11 mouse cellular contexts compared by ENCODE assay signal in the genomic region with DNA sequence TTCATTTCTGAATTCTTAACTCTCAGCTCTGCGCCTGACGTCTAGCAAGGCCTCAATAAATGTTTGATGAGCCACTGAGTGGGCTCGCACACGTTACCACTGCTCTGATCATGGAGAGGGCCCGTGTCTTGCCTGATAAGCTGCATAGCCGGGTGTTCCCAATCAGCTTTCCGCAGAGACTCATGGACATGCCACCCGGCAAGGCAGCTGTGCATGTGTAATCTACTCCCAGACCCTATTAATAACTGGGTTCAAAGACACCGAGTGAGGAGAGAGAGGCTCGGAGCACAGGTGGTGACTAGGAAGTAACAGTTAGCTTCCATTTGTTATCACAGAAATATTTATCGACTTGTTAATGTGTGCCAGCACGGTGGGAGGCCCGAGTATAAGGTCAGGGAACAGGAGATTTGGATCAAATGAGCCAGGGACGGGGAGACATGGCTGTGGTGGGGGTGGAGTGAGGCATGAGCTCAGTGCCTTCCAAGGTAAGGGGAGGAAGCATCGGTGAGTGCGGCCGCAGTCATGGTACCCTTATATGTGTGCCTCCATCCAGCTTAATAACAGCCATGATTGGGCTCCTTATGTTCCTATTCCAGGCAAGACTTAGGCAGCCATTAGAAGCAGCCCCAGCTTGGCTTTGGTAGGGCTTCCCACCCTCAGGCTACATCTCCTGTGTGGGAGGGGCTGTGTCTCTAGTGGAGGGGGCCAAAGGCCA. TPM values are rescaled to one million over a fixed set of nuclear protein-coding genes. Genes with fewer than 3 reads are reported as not detected.
A peak's percentile ranks its signal among the peaks of the same experiment; 100 is the strongest.
DNase-seq lines count a peak whose midpoint lies in the region; ATAC-seq and TF ChIP-seq lines count a peak whose summit lies in the region.
"Had no signal": no experiment of that assay in that cellular context is flagged by ENCODE, and none has a peak within 500 bp of the region (broad histone marks: within the 10 kb centered on the region; RNA-seq: fewer than 3 reads in every experiment).

No protein-coding gene starts in this region.

- WGBS in lung, embryonic 15.5 days, result 39% methylated on average over 17 of the region's 17 CpGs
- 74% methylated on average over 17 of the region's 17 CpGs for WGBS in lung, adult 2 months
- WGBS in stomach, embryonic 14.5 days, result 39% methylated on average over 17 of the region's 17 CpGs

- ATAC-seq in lung, embryonic 15.5 days (ENCODE audit: borderline replicate concordance, extremely low read depth, low FRiP score, low TSS enrichment), result no peak
- ATAC-seq in erythroblast, adult 5-6 weeks (replicated peaks; ENCODE audit: low FRiP score, poor library complexity, severe bottlenecking), result peak; percentile 48
- ATAC-seq in stomach, embryonic 14.5 days (ENCODE audit: insufficient number of reproducible peaks, insufficient read depth, low FRiP score, low read depth), result peak; percentile 72
- ATAC-seq: forebrain, embryonic 15.5 days; inflammation-experienced regulatory T-cells, adult 6 months had no signal

- H3K9ac ChIP-seq in lung, embryonic 15.5 days, result no peak overlapping the region
- no peak overlapping the region for H3K9ac ChIP-seq in stomach, embryonic 14.5 days (replicated peaks; ENCODE audit: low read depth, low read length)
- H3K9ac ChIP-seq: forebrain, embryonic 15.5 days had no signal

- no peaks in the 10 kb centered on the region for H3K36me3 ChIP-seq in lung, embryonic 15.5 days
- H3K36me3 ChIP-seq in stomach, embryonic 14.5 days (ENCODE audit: control insufficient read depth, insufficient read depth, low read length), result no peaks in the 10 kb centered on the region
- H3K36me3 ChIP-seq: forebrain, embryonic 15.5 days had no signal

- no peaks in the 10 kb centered on the region for H3K9me3 ChIP-seq in lung, embryonic 15.5 days
- no peaks in the 10 kb centered on the region for H3K9me3 ChIP-seq in stomach, embryonic 14.5 days (ENCODE audit: control insufficient read depth, low read depth, low read length)
- H3K9me3 ChIP-seq: forebrain, embryonic 15.5 days had no signal

- peak overlapping the region; percentile 42; the same call in 1 of the 2 replicates for H3K27ac ChIP-seq in lung, embryonic 15.5 days
- peak overlapping the region; percentile 74; the same call in 1 of the 2 replicates for H3K27ac ChIP-seq in stomach, embryonic 14.5 days (ENCODE audit: low read length)
- H3K27ac ChIP-seq: forebrain, embryonic 15.5 days had no signal

- no peak overlapping the region for H3K4me3 ChIP-seq in lung, embryonic 15.5 days
- H3K4me3 ChIP-seq in lung, adult 2 months (replicated peaks; ENCODE audit: extremely low read depth, low read depth, low read length), result no peak overlapping the region
- H3K4me3 ChIP-seq in stomach, embryonic 14.5 days (ENCODE audit: low read depth, low read length), result no peak overlapping the region
- H3K4me3 ChIP-seq: forebrain, embryonic 15.5 days had no signal

- TF ChIP-seq CTCF in lung, adult 2 months (IDR thresholded peaks at IDR 0.05; ENCODE audit: insufficient read depth, low read length), result no peak

- H3K4me1 ChIP-seq in lung, embryonic 15.5 days, result peaks cover 24% of the 10 kb centered on the region
- H3K4me1 ChIP-seq in lung, adult 2 months (ENCODE audit: control insufficient read depth, insufficient read depth, low read length), result peaks cover 7% of the 10 kb centered on the region; the same call in 1 of the 2 replicates
- H3K4me1 ChIP-seq in stomach, embryonic 14.5 days (ENCODE audit: control insufficient read depth, insufficient read depth, low read length), result peaks cover 5% of the 10 kb centered on the region; the same call in 1 of the 2 replicates

- no peak for TF ChIP-seq POLR2A in lung, adult 2 months (IDR thresholded peaks at IDR 0.05; ENCODE audit: borderline replicate concordance, extremely low read depth, low read depth, low read length)

- DNase-seq in lung, adult 2 months, result no peak
- DNase-seq in liver, result peak; percentile 90
- DNase-seq in left cerebral cortex, adult 8-10 months (ENCODE audit: low spot score in 2 of 2), result no peak
- no peak for DNase-seq in frontal cortex, postnatal 36 days (ENCODE audit: low spot score in 2 of 2)
- DNase-seq: lung, postnatal 36 days; thymus, postnatal 25 days had no signal

- no peak overlapping the region for H3K4me2 ChIP-seq in lung, embryonic 15.5 days
- no peak overlapping the region for H3K4me2 ChIP-seq in stomach, embryonic 14.5 days (replicated peaks; ENCODE audit: low read depth, low read length)
- H3K4me2 ChIP-seq: forebrain, embryonic 15.5 days had no signal

- no peaks in the 10 kb centered on the region for H3K27me3 ChIP-seq in lung, embryonic 15.5 days
- H3K27me3 ChIP-seq in stomach, embryonic 14.5 days (ENCODE audit: control insufficient read depth, insufficient read depth, low read length), result no peaks in the 10 kb centered on the region
- H3K27me3 ChIP-seq: forebrain, embryonic 15.5 days had no signal

RNA-seq across cellular contexts. Expression of gene Hipk2, which starts 45.3 kb away (rescaled TPM):
- polyA plus RNA-seq in lung, embryonic 15.5 days (2015; fragmentation: Nextera tagmentation; extraction: Ambion mirVana), result 18.0 and 21.8 TPM in 2 replicates
- polyA plus RNA-seq in lung, adult 2 months (2012; rRNA removed), result 54.8 and 56.1 TPM in 2 replicates
- 127 and 168 TPM in 2 replicates for total RNA-seq in erythroblast, adult 5-6 weeks (2015; ENCODE audit: low replicate concordance)
- total RNA-seq in erythroblast, adult 5-6 weeks (2017; ENCODE audit: low replicate concordance), result 72.9 and 90.6 TPM in 2 replicates
- 31.8 and 34.3 TPM in 2 replicates for polyA plus RNA-seq in stomach, embryonic 14.5 days (2014; fragmentation: Nextera tagmentation; extraction: Ambion mirVana)
- total RNA-seq in left cerebral cortex, adult 8-10 months (2022), result 10 to 100 TPM; 63.1 to 76.0 (median 71.7) TPM

RNA-seq across cellular contexts. Expression of gene Tbxas1, which starts 46.0 kb away (rescaled TPM):
- polyA plus RNA-seq in lung, embryonic 15.5 days (2015; fragmentation: Nextera tagmentation; extraction: Ambion mirVana), result 2.5 and 3.4 TPM in 2 replicates
- 7.3 and 9.1 TPM in 2 replicates for polyA plus RNA-seq in lung, adult 2 months (2012; rRNA removed)
- 55.9 and 63.7 TPM in 2 replicates for total RNA-seq in erythroblast, adult 5-6 weeks (2015; ENCODE audit: low replicate concordance)
- 83.5 and 85.7 TPM in 2 replicates for total RNA-seq in erythroblast, adult 5-6 weeks (2017; ENCODE audit: low replicate concordance)
- polyA plus RNA-seq in stomach, embryonic 14.5 days (2014; fragmentation: Nextera tagmentation; extraction: Ambion mirVana), result 2.1 and 3.3 TPM in 2 replicates
- 1 to 10 TPM; 3.1 to 8.2 (median 5.0) TPM for total RNA-seq in left cerebral cortex, adult 8-10 months (2022)
